Comparison of ENCODE assay signal across 12 mouse cellular contexts in genomic region chr10:96234564-96235412, GRCm38 (mm10).
DNase-seq lines count a peak whose midpoint lies in the region; ATAC-seq lines count a peak whose summit lies in the region.
"Had no signal": no experiment of that assay in that cellular context is flagged by ENCODE, and none has a peak within 500 bp of the region (broad histone marks: within the 10 kb centered on the region; RNA-seq: fewer than 3 reads in every experiment).

No protein-coding gene starts in this region.

- H3K36me3 ChIP-seq in kidney, embryonic 15.5 days: no peaks in the 10 kb centered on the region
- no peaks in the 10 kb centered on the region for H3K36me3 ChIP-seq in neural tube, embryonic 13.5 days
- H3K36me3 ChIP-seq: limb, embryonic 15.5 days had no signal

- no peaks in the 10 kb centered on the region for H3K9me3 ChIP-seq in kidney, embryonic 15.5 days (replicated peaks)
- H3K9me3 ChIP-seq in neural tube, embryonic 13.5 days: no peaks in the 10 kb centered on the region
- H3K9me3 ChIP-seq: limb, embryonic 15.5 days had no signal

- H3K4me3 ChIP-seq in kidney, embryonic 15.5 days (replicated peaks): no peak overlapping the region
- no peak overlapping the region for H3K4me3 ChIP-seq in neural tube, embryonic 13.5 days
- H3K4me3 ChIP-seq: limb, embryonic 15.5 days; myocyte had no signal

- ATAC-seq in kidney, embryonic 15.5 days (replicated peaks; ENCODE audit: low FRiP score): peak; percentile 92
- ATAC-seq in neural tube, embryonic 13.5 days (ENCODE audit: low read depth): no peak
- ATAC-seq: forebrain, postnatal 0 days had no signal

- 34% methylated on average over 10 of the region's 10 CpGs for WGBS in kidney, embryonic 15.5 days
- 64% methylated on average over 10 of the region's 10 CpGs for WGBS in neural tube, embryonic 13.5 days

- H3K9ac ChIP-seq in kidney, embryonic 15.5 days: no peak overlapping the region
- H3K9ac ChIP-seq in neural tube, embryonic 13.5 days: no peak overlapping the region
- H3K9ac ChIP-seq: forebrain, postnatal 0 days; limb, embryonic 15.5 days had no signal

- peak overlapping the region; percentile 66; the same call in 1 of the 2 replicates for H3K27ac ChIP-seq in kidney, embryonic 15.5 days
- H3K27ac ChIP-seq in neural tube, embryonic 13.5 days (replicated peaks): 0 out of 2 replicates have a peak overlapping the region, but pooled peaks have one; percentile 35
- H3K27ac ChIP-seq: limb, embryonic 15.5 days had no signal

- H3K4me1 ChIP-seq in kidney, embryonic 15.5 days: peaks cover 5% of the 10 kb centered on the region; the same call in 1 of the 2 replicates
- peaks cover 4% of the 10 kb centered on the region for H3K4me1 ChIP-seq in neural tube, embryonic 13.5 days (replicated peaks)

- no peak overlapping the region for H3K4me2 ChIP-seq in kidney, embryonic 15.5 days
- no peak overlapping the region for H3K4me2 ChIP-seq in neural tube, embryonic 13.5 days
- H3K4me2 ChIP-seq: limb, embryonic 15.5 days had no signal

- DNase-seq in kidney, adult 11 months: peak; percentile 13
- no peak for DNase-seq in kidney, adult 8-10 months
- DNase-seq in embryo, embryonic 10.5 days (ENCODE audit: low spot score): peak; percentile 40
- DNase-seq in spleen, adult 18-20 months: no peak
- DNase-seq in cerebellum, adult 11-12 months: no peak
- no peak for DNase-seq in layer of hippocampus, postnatal 14 days (ENCODE audit: low spot score in 2 of 2)
- DNase-seq: forebrain, postnatal 0 days; heart, postnatal 10 days had no signal

- H3K27me3 ChIP-seq in kidney, embryonic 15.5 days: no peaks in the 10 kb centered on the region
- H3K27me3 ChIP-seq in neural tube, embryonic 13.5 days: no peaks in the 10 kb centered on the region
- H3K27me3 ChIP-seq: limb, embryonic 15.5 days had no signal

Comparison
In these comparisons a context has a peak if more than half of its experiments do, and no peak if none do; other contexts are left out.
1. DNase-seq: peak in kidney, adult 11 months (single experiment) and embryo, embryonic 10.5 days (single experiment); none in kidney, adult 8-10 months (0 of 2), spleen, adult 18-20 months (0 of 2), cerebellum, adult 11-12 months (single experiment) and layer of hippocampus, postnatal 14 days (0 of 2).